Mouse (Mus musculus) kidney, adult 9 months (tissue): Measurements from ENCODE around the gene Zmym2.
"Not testable (repeated sequence)": the region's sequence is repeated elsewhere in the genome, so short reads cannot be mapped to it uniquely, and the experiment has no call there.

Source experiments
- DNase-seq: peaks from one replicate; pipeline ENCODE4 v3.0.0; 2022

The Zmym2 gene

DNA sequence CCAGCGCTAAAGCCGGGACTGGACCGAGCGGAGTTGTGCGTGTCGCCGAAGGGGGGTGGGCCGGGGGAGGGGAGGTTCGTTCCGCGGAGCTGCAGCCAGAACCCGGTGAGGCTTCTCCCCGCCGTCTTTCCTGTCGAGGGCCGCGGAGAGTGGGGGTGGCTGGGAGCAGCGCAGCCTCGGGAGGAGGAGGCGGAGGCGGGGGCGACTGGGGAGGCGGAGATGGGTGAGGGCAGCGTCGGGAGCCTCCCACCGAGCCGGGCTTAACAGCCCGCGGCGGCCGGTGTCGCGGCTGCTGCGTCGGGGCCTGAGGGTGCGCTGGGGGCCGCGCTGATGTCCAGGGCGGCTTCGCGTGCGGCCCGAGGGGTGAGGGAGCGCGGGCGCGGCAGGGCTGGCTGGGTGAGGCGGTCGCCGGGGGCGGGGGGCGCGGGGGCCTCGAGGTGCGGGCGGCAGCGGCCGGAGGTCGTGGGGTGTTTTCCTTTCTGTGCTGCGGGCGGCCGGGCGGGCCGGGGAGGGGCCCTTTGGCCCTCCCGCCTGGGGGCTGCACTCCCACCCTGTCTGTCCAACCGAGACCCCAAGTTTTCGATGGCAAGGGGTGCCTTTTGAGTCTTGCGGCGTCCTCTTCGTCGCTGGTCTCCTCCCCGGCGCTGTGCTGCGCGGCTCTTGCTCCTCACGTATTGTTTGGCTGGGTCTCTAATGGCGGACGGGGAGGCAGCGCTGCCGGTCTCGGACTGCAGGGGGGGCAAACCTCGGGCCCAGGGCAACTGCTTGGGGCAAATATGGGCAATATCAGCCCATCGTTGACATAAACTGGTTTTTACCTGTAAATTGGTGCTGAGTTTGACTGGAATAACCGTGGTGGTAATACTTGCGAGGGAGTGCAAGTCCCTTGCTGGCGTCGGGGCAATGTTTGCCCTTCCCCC lies at the start of gene Zmym2:
Gene Zmym2 (plus strand): TSS at position 60 of the 920 bp plus-strand sequence.
- peak; percentile 81 for DNase-seq

DNA sequence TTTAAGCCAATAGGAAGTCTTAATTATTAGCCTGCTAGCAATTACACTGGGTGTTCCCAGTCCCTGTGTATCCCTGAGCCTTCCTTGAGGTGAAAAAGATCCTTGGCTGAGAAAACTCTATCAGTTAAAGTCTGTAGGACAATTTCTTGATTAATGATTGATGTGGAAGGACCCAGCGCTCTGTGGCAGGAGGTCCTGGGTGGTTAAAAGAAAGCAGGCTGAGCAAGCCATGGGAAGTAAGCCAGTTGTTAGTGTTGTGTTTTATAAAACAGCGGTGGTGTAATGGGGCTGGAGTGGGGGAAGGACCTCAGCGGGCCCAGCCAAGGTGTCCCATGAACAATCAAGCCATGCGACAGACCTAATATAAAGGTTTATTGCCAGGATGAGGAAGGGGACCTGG lies 42.4 kb upstream of the Zmym2 start:
- DNase-seq = peak; percentile 84

DNA sequence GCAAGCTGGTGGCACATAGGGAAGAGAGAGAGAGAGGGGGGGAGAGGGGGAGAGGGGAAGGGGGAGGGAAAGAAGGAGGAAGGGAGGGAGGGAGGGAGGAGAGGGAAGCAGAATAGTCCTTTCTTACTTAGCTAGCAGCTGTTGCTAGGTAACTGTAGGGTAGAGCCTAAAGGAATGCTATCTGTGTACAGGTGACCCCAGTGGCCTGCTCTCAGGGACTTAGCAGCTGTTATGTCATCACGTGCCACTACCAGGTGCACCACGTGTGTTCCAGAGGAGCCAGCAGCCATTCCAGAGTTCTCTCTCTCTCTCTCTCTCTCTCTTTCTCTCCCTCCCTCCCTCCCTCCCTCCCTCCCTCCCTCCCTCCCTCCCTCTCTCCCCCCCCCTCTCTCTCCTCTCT lies 41.9 kb upstream of the Zmym2 start:
- peak; percentile 62 for DNase-seq

DNA sequence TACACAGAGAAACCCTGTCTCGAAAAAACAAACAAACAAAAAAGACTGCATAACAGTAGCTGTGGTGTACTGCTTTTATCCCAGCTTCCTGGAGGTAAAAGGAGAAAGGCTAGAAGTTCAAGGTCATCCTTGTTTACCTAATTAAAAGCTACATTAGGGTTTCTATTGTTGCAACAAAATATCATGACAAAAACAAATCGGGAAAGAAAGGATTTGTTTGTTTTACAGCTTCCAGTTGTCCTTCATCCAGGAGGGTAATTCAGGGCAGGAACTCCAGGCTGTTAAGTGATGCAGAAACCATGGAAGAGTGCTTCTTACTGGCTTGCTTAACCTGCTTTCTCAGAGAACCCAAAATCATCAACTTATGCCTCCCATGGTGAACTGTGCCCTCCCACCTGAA lies 38.1 kb upstream of the Zmym2 start:
- no peak for DNase-seq

DNA sequence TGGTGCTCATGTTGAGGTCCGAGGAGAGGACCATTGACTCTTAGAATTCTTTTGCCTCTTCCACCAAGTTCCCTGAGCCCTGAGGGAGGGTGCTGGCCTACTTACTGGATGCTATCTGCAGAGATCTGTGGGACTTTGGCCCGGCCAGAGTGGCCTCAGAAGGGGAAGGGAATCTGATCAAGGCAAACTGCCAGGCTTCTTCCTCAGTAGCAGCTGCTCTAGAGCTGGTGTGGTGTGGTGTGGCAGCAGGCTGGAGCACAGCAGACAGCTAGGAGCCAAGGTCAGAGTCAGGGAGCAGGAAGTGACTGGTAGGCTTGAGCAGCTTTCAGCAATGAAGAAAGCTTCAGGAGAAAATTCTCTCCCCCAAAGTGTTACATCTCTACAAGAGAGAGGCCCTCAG lies 36.8 kb upstream of the Zmym2 start:
- DNase-seq = peak; percentile 90

DNA sequence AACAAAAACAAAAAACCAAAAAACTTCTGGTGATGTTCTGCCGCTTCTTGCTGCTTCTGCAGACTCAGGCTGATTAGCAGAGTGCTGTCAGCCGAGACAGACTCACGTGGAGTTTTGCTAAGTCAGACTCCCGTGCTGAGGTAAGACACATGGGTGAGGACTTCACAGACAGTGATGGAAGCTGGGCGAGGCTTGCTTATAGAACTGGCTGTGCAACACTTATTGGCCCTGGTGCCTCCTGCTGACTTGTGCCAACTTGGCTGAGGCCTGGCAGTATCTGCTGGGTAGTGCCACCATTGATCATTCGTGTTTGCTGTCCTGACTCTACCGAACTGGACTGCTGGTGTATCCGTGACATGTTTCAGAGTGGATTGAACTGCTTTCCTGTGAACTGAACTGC lies 22.4 kb upstream of the Zmym2 start:
- DNase-seq = no peak

DNA sequence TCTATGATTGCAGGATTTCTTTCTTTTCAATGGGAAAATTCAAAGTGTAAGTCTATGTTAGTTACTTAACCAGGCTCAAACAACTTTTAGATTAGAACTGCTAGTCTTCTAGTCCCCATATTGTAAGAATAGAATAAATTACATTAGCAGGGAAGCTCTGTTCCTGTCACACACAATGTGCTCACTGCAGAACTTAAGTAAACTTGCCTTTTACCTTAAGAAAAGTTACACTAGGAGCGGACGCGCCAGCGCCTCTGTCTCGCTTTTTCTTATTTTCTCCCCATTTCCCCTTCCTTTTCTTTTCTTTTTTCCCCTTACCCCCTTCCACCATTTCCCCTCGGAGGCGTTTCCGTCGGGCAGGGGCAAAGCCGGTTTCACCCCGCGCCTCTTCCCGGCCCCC lies 21.8 kb upstream of the Zmym2 start:
- no peak for DNase-seq

DNA sequence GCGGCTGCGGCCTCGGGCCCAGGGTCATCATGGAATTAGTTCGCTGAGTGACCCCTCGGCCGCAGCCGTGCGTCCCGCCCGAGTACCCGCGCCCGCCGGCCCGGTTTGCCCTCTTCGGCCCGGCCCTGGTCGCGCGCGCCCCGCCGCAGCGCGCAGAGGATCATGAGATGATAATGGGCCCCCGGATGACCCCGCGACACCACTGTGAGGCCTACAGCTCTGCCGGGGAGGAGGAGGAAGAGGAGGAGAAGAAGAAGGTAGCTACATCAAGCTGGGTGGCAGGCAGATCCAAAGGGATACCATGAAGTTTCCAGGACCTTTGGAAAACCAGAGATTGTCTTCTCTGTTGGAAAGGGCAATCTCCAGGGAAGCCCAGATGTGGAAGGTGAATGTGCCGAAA lies 21.3 kb upstream of the Zmym2 start:
- DNase-seq = not testable (repeated sequence)

DNA sequence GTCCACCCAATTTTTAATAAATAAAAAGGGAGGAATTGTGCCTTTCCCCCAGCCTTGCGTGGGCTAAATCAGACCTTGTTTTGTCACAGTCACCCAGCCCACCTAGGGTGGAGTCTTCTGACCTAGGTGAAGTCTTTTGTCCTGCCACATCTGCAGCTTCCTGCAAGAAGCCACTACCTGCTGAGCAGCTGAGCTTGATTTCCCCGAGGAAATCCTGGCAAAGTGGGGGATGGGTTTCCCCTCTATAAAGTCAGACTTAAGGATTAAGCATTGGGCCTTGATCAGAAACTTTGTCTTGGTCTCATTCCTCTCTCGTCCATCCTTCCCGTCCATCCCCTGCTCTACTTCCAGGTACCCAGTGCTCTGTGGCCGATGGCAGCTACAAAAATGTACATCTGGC lies 12.9 kb upstream of the Zmym2 start:
- DNase-seq = no peak

DNA sequence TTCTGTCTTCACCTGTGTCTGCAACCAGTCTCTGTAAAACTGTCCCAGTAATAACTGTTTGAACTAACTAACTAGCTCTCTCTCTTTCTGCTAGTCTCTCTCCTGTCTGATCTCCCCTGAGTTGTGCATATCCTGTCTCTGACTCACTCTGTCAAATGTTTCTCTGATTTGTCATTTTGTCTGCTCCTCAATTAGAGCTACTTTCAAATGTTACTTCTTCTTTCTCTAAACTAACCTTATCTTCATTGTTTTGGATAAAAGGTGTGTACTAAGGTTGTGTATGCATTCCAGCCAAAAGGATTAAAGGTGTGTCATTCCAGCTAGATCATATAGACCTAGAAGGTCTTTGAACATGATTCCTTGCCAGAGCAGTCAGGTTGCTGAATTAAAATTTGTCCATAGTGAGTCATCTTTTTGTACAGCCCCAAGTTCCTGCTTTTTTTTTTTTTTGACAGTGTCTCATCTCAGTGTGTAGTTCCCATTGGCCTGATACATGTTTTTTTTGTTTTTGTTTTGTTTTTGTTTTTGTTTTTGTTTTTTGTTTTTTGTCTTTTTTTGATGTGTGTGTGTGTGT lies 10.8 kb upstream of the Zmym2 start:
- DNase-seq = no peak

DNA sequence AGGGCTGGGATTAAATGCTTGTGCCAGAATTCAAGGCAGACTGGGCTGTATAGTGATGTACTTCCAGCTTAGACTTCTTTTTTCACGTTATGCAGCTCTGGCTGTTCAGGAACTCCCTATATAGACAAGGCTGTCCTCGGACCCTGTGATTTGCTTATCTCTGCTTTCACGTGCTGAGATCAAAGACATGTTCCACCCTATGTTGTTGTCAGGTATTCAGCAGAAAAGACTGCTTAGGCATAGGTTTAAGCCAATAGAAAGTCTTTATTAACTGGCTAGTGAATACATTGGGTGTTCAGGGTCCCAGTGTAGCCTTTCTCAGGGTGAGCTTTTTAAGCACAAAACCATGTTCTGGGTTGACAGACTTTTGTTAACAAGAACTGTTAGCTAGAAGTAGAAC lies 5.2 kb upstream of the Zmym2 start:
- DNase-seq = no peak

DNA sequence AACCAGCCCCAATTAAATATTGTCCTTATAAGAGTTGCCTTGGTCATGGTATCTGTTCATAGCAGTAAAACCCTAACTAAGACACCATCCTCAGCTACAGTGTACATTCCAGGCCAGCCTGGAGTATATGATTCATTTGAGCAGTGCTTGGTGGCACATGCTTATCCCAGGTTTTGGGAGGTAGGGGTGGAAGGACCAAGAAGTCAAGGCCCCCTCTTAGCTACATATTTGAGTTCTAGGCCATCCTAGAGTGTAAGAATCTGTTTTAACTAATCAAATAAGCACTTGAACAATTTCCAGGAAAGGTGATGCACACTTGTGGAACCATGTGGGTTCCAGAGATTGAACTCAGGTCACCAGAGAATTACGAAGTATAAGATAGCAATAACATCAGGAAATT lies 3.0 kb upstream of the Zmym2 start:
- DNase-seq = no peak

DNA sequence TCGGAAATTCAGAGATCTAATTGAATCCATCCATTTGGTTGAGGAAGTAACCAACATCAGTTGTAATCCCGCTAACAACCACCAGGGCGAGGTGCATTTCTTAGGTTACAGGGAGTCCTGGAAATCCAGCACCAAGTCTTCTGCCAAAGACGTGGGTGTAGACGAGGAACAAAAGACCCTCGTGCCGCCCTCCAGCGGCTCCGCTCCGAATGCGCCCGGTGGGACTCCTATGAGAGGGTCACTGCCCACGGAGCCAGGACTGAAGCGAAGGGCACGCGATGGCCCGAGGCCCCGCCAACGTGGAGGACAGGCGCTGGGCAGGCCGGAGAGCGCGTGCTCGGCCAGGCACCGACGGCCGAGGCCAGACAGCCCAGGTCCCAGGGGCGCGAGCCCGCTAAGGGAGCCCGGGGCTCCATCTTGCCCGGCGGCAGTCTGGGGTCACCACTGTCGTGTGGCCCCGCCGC lies 1.1 kb upstream of the Zmym2 start:
- peak; percentile 91 for DNase-seq

DNA sequence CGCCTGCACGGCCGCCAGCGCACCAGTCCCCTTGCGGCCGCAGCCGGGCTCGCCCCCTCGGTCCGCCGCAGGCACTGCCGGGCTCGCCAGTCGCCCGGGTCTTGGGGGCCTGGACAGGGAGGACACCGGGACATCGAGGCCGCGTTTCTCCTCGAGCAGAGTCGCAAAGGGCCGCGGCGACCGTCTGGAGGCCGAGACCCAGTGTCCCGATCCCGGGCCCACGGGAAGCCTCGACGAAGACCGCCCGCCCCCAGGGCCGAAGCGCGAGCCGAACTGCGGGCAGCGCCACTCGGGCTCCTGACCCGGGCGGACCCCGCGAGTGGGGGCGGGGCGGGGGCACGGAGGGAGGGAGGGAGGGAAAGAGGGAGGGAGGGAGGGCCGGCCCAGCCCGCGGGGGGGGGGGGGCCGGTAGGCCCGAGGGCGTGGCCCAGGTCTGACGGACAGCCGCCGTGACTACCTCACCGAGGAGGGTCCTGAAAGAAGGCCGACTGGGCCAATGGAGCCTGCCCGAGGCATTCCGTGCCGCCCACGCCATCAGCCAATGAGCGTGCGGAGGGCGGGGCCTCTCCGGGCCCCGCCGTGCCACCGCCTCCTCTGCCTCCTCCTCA lies 363 bp upstream of the Zmym2 start:
- peak; percentile 82 for DNase-seq

DNA sequence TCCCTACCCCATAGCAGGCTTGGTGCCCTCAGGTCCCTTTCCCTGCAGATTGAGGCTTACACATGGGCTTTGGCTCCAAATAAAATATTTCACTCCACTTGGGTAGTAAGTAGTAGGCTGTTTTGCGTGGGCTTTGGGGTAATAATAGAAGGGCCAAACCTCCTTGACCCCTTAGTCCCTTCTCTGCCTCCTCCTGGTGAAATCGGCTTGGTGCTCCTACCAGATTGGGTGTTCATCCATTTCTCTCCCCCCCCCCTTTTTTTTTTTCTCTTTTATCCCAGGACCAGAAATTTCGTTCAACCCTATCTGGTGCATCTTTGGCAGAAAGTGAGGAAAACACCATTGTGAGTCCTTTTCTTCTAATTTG lies 1.0 kb downstream of the Zmym2 start:
- no peak for DNase-seq

DNA sequence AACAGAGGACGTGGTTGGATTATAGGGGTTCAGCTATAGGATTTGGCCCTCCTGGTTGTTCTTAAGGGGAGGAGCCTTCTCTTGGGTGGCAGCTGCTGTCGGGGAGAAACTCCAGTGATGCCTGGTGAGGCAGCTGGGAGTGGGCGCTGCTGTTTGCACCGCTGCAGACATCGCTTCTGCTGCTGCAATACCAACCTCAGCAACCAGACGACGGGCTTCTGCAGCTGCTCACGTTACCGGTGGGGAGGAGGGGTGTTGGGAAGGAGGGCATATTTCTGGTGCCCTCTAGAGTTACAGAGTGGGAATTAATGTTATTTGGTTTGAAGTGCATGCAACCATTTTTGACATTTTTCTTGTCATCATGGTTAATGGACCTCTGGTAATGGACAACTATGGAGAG lies 1.4 kb downstream of the Zmym2 start:
- peak; percentile 83 for DNase-seq

DNA sequence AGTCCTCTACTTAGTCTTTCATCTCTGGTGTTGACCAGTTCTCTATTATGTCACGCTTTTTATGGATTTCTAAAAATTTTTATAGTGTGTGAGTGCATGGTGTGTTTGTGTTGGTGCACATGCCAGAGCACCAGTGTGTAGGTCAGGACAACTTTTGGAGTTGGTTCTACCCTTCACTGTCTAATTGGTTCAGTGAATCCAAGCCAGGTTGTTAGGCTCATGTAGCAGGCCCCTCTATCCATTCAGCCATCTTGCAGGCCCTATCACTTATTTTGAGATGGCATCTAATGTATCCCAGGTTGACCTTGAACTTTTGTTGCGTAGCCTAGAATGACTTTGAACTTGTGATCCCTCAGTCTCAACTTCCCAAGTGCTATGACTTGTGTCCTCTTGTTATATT lies 2.0 kb downstream of the Zmym2 start:
- no peak for DNase-seq

DNA sequence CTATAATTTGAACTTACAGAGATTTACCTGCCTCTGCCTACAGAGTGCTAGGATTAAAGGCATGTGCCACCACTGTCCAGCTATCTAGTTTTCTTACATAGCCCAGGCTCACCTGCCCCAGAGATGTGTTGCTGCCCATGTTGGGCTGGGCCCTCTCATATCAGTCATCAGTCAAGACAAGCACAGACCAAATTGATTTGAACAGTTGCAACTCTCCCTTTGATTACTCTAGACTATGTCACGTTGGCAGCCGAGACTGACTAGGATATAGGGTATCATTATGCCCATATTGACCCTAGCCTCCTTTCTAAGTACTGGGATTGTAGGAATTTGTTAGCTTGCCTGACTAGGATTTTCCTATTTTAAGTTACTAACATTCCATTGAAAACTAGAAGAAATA lies 8.0 kb downstream of the Zmym2 start:
- DNase-seq = no peak

DNA sequence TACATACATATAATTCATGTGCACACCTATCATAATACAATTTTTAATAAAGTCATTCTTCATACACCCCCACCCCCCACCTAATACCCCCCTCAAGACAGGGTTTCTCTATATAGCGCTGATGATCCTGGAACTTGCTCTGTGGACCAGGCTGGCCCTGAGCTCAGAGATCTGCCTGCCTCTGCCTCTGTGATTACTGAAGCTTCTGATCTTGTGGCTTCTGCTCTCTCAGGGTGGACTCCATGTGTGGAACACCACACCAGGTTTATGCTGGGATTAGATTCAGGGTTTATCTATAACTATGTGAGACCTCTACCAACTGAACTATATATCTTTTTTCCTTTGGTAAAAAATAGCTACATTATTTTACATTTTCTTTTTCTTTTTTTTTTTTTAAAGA lies 10.1 kb downstream of the Zmym2 start:
- DNase-seq = no peak

DNA sequence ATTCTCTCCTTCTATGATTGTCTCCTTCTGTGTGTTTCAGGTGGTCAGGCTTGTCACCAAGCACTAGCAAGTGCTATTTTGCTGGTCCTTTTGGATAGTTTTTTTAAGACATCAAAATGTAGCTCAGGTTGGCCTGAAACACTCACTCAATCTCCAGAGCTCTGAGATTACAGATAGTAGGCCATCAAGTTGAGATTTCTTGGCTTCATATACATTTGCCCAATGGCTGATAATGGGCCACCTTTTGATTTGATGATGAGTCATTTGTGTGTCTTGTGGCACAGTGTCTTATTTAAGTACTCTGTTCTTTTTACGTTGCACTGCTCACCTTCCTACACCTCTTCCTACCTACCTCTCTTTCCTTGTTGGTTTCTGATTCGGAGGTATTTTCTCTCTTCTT lies 11.0 kb downstream of the Zmym2 start:
- no peak for DNase-seq

DNA sequence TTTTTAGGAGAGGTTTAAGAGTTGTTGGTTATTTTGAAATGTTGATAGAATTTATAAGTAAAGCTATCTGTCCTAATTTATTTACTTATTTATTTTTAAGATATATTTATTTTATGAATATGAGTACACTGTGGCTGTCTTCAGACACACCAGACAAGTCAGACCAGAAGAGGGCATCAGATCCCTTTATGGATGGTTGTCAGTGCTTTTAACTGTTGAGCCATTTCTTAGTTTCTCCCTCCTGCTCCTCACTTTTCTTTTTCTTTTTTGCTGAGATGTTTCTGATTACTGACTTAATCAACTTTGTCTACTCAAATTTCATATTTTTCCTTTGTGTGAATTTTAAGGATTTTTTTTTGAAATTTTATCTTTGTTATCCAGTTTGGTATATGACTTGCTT lies 13.2 kb downstream of the Zmym2 start:
- no peak for DNase-seq

DNA sequence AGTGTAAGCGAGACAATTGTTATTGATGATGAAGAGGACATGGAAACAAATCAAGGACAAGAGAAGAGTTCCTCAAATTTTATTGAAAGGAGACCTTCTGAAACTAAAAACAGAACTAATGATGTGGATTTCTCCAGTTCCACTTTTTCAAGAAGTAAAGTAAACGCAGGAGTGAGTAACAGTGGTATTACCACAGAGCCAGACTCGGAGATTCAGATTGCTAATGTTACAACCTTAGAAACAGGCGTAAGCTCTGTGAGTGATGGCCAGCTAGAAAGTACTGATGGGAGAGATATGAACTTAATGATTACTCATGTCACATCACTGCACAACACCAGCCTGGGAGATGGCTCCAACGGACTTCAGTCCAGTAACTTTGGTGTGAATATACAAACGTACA lies 16.6 kb downstream of the Zmym2 start:
- no peak for DNase-seq

DNA sequence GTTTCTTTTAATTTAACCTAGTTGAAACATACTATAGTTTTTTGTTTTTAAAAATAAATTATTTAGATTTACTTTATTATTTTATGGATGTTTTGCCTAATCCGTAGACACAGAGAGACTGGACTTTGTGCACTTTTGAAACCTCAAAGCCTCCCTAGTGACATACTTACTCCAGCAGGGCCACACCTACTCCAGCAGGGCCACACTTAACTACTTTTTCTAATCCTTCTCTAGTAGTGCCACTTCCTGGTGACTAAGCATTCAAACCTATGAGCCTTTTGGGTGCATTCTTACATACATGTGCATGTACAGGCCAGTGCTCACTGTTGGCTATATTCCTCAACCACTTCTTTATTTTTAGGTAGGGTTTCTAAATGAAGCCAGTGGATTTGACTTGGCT lies 19.2 kb downstream of the Zmym2 start:
- DNase-seq = no peak

DNA sequence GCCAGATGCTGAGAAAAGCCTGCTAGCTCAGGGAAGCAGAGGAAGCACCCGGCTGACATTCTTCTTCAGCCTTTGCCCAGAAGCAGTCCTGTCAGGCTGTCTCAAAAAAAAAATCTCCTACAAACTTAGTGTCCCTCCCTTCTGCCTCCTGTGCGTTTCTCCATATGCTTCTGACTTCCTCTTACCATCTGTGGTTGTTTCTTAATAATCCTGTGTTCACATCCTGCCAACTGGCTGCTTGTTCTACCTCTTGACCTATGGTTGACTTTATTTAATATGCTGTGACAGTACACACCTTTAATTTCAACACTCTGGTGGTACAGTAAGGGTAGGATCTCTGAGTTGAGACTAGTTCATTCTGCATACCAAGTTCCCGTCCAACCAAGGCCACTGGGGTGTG lies 32.1 kb downstream of the Zmym2 start:
- no peak for DNase-seq
